Mouse (Mus musculus): ENCODE results near the gene Lactbl1.

DNA sequence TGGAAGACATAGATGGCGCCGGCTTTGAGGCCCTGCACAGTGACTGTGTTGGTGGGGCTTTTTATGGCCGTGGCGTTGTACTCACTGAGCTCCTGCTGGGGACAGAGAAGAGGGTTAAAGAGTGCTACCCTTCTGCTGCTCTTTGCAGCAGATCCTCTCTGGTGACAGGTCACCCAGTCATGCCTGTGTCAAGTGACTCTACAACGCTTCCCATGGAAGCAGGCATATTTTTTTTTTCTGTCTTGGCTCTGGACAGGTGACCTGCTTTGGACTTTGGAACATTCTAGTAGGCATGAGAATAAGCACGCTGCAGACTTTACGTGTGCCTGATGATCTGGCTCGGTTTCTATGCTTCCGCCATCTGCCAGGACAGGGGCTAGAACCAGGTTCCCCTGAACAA lies 53.0 kb downstream of the Lactbl1 start:
- no peak for TF ChIP-seq CTCF (IDR thresholded peaks at IDR 0.05; ENCODE audit: borderline replicate concordance, control insufficient read depth, extremely low read depth, insufficient read depth, low read length, poor library complexity)
- TF ChIP-seq POLR2A (IDR thresholded peaks at IDR 0.05; ENCODE audit: control insufficient read depth, extremely low read depth, insufficient read depth, low read length, poor library complexity) = no peak
